Mouse (Mus musculus): ENCODE measurements around the gene Grik2.

GRCm38 (mm10) chr10:49786630-49787029 is 1.9 kb downstream of the Grik2 start:
- TF ChIP-seq CTCF (IDR thresholded peaks at IDR 0.05; ENCODE audit: low read depth, low read length): no peak
- TF ChIP-seq POLR2A (IDR thresholded peaks at IDR 0.05; ENCODE audit: borderline replicate concordance, low read depth, low read length): no peak

Data from bone marrow macrophage, adult 2 months (primary cell).